Mouse (Mus musculus) intestine, embryonic 14.5 days (tissue): Measurements from ENCODE around the gene Dnajc30. TPM values are rescaled to one million over a fixed set of nuclear protein-coding genes. Genes with fewer than 3 reads are reported as not detected.
A peak's percentile ranks its signal among the peaks of the same experiment; 100 is the strongest.

ENCODE experiments used
- ATAC-seq: fragments of 200-750 bp; cut with Nextera tagmentation; replicated peaks from 2 replicates; pipeline ENCODE4 v1.8.0; 2017; ENCODE audit warnings: low read depth, moderate number of reproducible peaks, moderate TSS enrichment, moderate library complexity; ENCODE audit not compliant: low FRiP score, low TSS enrichment
- DNase-seq: peaks from one replicate; pipeline ENCODE4 v3.0.0-alpha.2; 2018; ENCODE audit warnings: low spot score
- H3K27ac ChIP-seq: fragments of 300-500 bp; sonication (generic); 2 replicates; pipeline ENCODE4 v1.5.1; 2014; ENCODE audit warnings: low read depth, mild to moderate bottlenecking, control low read depth
- H3K27me3 ChIP-seq: fragments of 300-500 bp; sonication (generic); replicated peaks from 2 replicates; pipeline ENCODE4 v1.6.1; 2014; ENCODE audit warnings: low read length, control low read depth; ENCODE audit not compliant: control insufficient read depth, insufficient read depth
- H3K36me3 ChIP-seq: fragments of 300-500 bp; sonication (generic); 2 replicates; pipeline ENCODE4 v1.6.1; 2014; ENCODE audit warnings: low read length, control low read depth; ENCODE audit not compliant: control insufficient read depth, insufficient read depth
- H3K4me1 ChIP-seq: fragments of 300-500 bp; sonication (generic); replicated peaks from 2 replicates; pipeline ENCODE4 v1.6.1; 2014; ENCODE audit warnings: low read length, control low read depth, mixed read lengths; ENCODE audit not compliant: control insufficient read depth, insufficient read depth
- H3K4me2 ChIP-seq: fragments of 300-500 bp; sonication (generic); 2 replicates; pipeline ENCODE4 v1.6.1; 2014; ENCODE audit warnings: low read length
- H3K4me3 ChIP-seq: fragments of 300-500 bp; sonication (generic); 2 replicates; pipeline ENCODE4 v1.5.1; 2014; ENCODE audit warnings: low read depth, low read length, control low read depth, mixed read lengths
- H3K9ac ChIP-seq: fragments of 300-500 bp; sonication (generic); 2 replicates; pipeline ENCODE4 v1.6.1; 2014; ENCODE audit warnings: mild to moderate bottlenecking, low read length
- H3K9me3 ChIP-seq: fragments of 300-500 bp; sonication (generic); 2 replicates; pipeline ENCODE4 v1.6.1; 2016; ENCODE audit warnings: low read length, control low read depth; ENCODE audit not compliant: control insufficient read depth
- WGBS: fragments of 180-500 bp; shearing (Covaris S2); extraction: QIAGEN DNeasy Blood & Tissue Kit; methylation state at CpG from one replicate; pipeline ENCODE4 v1.1.7; 2014; 5-methylcytosine and 5-hydroxymethylcytosine counted together
- polyA plus RNA-seq: library from polyadenylated mRNA; unstranded; fragments of >200 nt; fragmentation: Nextera tagmentation; extraction: Ambion mirVana; gene quantifications from 2 replicates; pipeline ENCODE4 v1.2.1, GENCODE M21; 2014

Gene Dnajc30
- polyA plus RNA-seq, 1 experiment from 2014 or later: 32.5 TPM

DNA sequence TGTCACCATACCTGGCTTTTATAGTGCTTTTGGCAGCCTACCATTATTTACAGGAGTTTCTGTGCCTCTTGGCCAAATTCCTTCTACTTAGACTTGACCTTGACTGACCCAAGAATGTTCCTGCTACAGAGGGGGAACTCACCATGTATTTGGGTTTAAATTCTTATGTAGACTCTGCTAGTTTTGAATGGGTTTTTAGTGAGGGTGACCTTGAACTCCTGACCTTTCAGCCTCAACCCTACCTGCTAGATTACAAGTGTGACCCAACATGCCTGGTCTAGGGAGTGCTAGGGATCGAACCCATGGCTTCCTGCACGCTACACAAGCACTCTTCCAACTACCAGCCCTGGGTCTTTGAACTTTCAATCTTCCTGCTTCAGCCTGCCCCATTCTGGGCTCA lies 8.1 kb downstream of the Dnajc30 start:
- peaks cover 16% of the 10 kb centered on the region for H3K4me1 ChIP-seq
- H3K9ac ChIP-seq: no peak overlapping the region
- DNase-seq (no peak), ATAC-seq (no peak)
- peaks cover 7% of the 10 kb centered on the region for H3K36me3 ChIP-seq
- H3K9me3 ChIP-seq: no peaks in the 10 kb centered on the region
- H3K27me3 ChIP-seq: no peaks in the 10 kb centered on the region
- no peak overlapping the region for H3K4me2 ChIP-seq
- 94% methylated on average over 2 of the region's 2 CpGs for WGBS
- H3K4me3 ChIP-seq: no peak overlapping the region
- no peak overlapping the region for H3K27ac ChIP-seq

DNA sequence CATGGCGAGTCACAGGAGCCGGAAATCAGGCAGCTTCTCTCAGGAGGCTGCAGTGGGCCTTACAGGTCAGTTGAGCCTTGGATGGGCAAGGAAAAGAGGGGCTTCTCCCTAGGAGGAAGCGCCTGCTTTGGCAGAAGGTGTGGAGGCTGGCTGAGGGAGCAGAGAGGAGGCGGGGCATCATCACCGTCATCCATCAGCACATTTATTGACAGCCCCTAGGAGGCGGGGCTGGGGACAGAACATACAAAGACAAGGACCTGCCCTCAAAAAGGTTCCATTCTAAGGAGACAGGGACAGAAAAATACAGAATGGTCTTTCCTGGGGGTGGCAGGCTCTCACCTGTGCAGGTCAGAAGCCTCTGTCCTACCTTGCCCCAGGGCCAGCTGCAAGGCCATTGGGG lies 8.7 kb downstream of the Dnajc30 start:
- no peak for DNase-seq
- Histone ChIP-seq H3K9me3 (no peaks in the 10 kb centered on the region), H3K27me3 (no peaks in the 10 kb centered on the region), H3K9ac (no peak overlapping the region), H3K4me2 (no peak overlapping the region), H3K4me1 (peaks cover 17% of the 10 kb centered on the region), H3K4me3 (no peak overlapping the region), H3K36me3 (peaks cover 7% of the 10 kb centered on the region), H3K27ac (no peak overlapping the region)
- WGBS: 65% methylated on average over 6 of the region's 6 CpGs
- ATAC-seq: no peak

DNA sequence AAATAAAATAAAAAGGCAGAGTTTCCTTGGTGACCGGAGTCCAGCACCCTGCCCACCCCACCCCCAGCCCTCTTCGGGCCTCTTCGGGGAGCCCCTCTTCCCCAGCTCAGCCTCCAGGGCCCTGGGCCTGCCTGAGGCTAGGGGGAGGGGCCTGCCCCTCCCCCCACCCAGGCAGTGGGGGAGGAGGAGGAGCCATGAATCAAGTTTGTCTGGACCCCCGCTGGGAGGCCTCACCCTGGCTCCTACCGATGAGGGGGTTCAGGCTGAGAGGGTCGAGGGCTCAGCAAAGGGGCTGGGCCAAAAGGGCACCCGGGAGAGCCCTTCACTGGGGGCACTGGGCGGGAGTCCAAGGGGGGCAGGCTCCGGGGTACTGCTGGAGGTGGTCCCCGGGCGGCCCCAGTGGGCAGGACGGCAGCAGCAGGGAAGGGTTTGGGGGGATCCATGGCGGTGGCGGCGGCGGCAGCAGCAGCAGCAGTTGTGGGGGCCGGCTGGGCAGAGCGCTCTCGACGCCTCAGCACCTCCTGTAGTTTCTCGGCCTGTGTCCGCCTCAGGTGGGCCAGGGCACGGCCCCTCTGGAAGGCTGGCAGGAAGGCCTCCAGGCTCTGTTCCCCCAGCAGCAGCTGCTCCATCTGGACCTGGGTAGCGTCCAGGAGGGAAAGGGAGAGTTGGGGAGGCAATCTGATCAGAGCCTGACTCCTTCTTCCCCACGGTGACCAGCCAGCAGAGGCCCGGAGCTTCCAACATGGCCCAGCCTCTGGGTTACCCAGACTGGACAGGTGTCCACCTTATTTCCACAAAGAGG lies 9.5 kb downstream of the Dnajc30 start:
- no peak for ATAC-seq
- Histone ChIP-seq H3K27ac (no peak overlapping the region), H3K4me2 (peak overlapping the region; percentile 39), H3K27me3 (no peaks in the 10 kb centered on the region), H3K9ac (0 out of 2 replicates have a peak overlapping the region, but pooled peaks have one; percentile 27), H3K9me3 (no peaks in the 10 kb centered on the region), H3K4me3 (no peak overlapping the region), H3K36me3 (peaks cover 7% of the 10 kb centered on the region), H3K4me1 (peaks cover 17% of the 10 kb centered on the region)
- DNase-seq: no peak
- 24% methylated on average over 25 of the region's 26 CpGs for WGBS

DNA sequence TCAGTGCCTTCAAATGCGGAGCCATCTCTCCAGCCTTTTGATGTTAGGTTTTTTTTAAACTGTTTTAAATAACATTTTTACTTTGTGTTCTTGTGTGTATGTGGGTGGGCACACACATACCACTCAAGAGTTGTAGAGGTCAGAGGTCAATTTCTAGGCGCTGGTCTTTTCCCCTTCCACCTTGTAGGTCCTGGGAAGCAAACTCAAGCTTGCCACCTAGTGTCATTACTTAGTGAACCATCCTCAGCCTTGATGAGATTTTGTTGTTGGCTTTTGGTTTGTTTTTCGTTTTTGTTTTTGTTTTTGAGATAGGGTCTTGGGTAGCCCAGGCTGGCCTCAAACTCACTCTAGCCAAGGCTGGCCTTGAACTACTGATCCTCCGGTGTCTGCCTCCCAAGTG lies 11.7 kb downstream of the Dnajc30 start:
- 62% methylated on average over 4 of the region's 4 CpGs for whole genome bisulfite sequencing
- DNase-seq: no peak

DNA sequence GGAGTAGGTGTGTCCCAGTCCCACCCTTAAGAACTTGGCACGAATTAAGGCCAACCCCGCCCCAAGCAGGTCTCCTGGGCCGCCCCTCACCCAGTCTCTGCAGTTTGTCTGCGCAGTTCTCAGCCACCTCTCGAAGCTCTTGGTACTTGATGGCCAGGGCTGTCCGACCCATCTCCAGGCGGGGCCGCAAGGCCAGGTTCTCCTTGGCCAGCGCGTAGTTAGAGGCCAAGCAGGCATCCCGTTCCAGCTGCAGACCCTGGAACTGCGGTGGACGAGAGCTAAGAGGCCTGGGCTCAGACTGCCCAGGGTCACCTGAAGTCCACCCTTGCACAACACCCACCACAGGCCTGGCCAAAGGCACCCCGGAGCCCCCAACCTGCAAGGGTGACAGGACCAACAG lies 12.4 kb downstream of the Dnajc30 start:
- WGBS: 86% methylated on average over 14 of the region's 14 CpGs
- Histone ChIP-seq H3K4me1 (peaks cover 17% of the 10 kb centered on the region), H3K9ac (no peak overlapping the region), H3K9me3 (no peaks in the 10 kb centered on the region), H3K4me3 (no peak overlapping the region), H3K36me3 (peaks cover 7% of the 10 kb centered on the region), H3K4me2 (no peak overlapping the region), H3K27me3 (0 out of 2 replicates have a peak, but pooled peaks cover 2% of the 10 kb centered on the region), H3K27ac (0 out of 2 replicates have a peak overlapping the region, but pooled peaks have one; percentile 5)
- DNase-seq (no peak), ATAC-seq (no peak)

More for the DNA sequence above, 11.7 kb downstream of the Dnajc30 start:
- Histone ChIP-seq H3K4me1 (peaks cover 17% of the 10 kb centered on the region), H3K4me3 (no peak overlapping the region), H3K36me3 (peaks cover 7% of the 10 kb centered on the region), H3K4me2 (no peak overlapping the region), H3K9ac (no peak overlapping the region), H3K9me3 (no peaks in the 10 kb centered on the region), H3K27ac (no peak overlapping the region), H3K27me3 (0 out of 2 replicates have a peak, but pooled peaks cover 2% of the 10 kb centered on the region)
- no peak for ATAC-seq

DNA sequence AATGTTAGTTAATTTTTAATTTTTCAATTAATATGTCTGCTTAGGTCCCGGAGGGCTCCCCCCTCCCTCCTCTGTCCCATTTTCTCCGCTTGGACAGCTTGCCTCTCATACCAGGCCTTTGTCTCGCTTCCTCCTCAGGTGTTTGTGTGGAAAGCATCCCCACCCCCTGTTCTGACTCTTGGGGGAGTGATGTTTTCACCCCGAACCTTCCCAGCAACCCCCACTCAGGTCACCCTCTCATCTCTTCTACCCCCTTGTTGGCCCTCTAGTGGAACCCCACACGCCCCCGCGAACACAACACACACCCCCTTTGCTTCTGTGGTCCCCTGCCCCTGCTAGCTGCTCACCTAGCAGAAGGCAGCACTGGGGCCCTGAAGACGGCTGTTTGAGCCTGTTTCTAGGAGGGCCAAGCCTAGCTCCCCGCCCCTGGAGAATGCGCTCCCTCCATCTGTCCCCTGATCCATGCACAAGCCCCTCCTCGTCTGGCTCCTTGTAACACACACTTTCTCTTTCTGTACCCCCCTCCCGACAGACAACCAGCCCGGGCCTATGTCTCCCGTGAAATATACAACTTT lies 13.0 kb downstream of the Dnajc30 start:
- ATAC-seq: peak; percentile 13
- Histone ChIP-seq H3K4me1 (peaks cover 17% of the 10 kb centered on the region), H3K9ac (peak overlapping the region; percentile 91), H3K27me3 (0 out of 2 replicates have a peak, but pooled peaks cover 2% of the 10 kb centered on the region), H3K9me3 (no peaks in the 10 kb centered on the region), H3K4me2 (peak overlapping the region; percentile 65), H3K27ac (peak overlapping the region; percentile 5; the same call in 1 of the 2 replicates), H3K36me3 (peaks cover 7% of the 10 kb centered on the region), H3K4me3 (peak overlapping the region; percentile 81)
- DNase-seq: no peak
- 18% methylated on average over 14 of the region's 14 CpGs for WGBS

DNA sequence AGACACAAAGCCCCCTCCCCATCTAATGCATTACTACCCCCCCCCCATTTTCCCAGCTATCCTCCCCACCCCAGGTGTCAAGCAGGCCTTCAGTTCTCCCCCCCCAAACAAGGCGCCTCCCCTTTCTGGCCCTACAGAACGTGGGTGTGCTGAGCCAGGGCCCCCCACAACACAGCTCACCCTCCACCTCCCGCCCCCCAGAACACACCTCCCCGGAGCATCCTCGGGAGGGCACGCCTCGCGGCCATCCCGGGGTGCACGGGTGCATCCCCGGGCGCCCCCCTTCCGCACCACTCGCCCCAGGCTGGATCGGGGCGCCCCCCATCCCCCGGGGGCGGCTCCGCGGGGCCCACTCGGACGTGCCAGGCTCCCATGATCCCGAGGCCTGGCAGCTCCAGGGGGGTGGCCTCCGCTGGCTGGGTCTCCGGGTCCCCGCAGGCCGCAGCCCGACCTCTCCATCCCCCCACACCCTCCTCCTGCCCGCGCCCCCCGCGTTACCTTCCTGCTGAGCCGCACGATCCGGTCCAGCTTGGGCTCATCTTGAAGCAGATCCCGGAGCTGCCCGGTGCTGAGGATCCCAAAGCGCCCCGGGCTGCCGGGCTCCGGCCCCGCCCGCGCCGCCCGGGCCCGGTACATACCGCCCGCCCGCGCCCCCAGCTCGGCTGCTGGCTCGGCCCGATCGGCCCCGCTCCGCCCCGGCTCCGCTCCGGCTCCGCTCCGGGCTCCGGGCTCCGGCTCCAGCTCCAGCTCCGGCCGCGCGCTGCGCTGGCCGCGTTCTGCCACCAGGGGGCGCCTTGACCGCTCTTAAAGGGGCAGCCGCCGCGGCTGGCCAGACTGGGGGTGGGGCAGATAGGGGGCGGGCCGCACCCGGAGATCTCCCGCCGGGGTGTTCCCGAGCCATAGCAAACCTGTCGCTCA lies 13.8 kb downstream of the Dnajc30 start, which contains the start of gene Vps37d:
Gene Vps37d (minus strand): TSS at position 703 of the 918 bp plus-strand sequence.
- peak; percentile 99 for DNase-seq

DNA sequence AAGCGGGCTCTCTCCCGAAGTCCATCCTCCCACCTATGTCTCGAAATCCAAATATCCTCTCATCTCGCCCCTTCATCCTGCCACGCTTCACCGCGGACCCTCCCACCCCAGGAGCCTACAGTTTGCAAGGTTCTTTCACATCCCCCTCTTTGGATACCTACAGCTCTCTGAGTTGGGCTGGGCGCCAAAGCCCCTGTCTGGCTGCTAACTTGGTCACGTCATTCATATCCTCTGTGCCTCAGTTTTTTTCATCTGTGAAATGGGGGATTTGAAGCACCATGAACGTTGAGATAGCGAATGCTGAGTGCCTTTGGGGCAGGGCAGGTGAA lies 14.4 kb downstream of the Dnajc30 start:
- ATAC-seq (no peak), DNase-seq (no peak)
- Histone ChIP-seq H3K9me3 (no peaks in the 10 kb centered on the region), H3K9ac (peak overlapping the region; percentile 91; the same call in 1 of the 2 replicates), H3K4me1 (peaks cover 11% of the 10 kb centered on the region), H3K4me2 (peak overlapping the region; percentile 65), H3K36me3 (peaks cover 7% of the 10 kb centered on the region), H3K27ac (no peak overlapping the region; the same call in 1 of the 2 replicates), H3K4me3 (peak overlapping the region; percentile 81), H3K27me3 (0 out of 2 replicates have a peak, but pooled peaks cover 2% of the 10 kb centered on the region)
- 1% methylated on average over 11 of the region's 11 CpGs for WGBS

More for the DNA sequence above, 13.8 kb downstream of the Dnajc30 start, which contains the start of gene Vps37d:
- peaks cover 7% of the 10 kb centered on the region for H3K36me3 ChIP-seq
- H3K9ac ChIP-seq: peak within 1 kb of the TSS; percentile 91
- H3K9me3 ChIP-seq: no peaks in the 10 kb centered on the region
- peak within 1 kb of the TSS; percentile 81 for H3K4me3 ChIP-seq
- H3K27me3 ChIP-seq: 0 out of 2 replicates have a peak, but pooled peaks cover 2% of the 10 kb centered on the region
- H3K27ac ChIP-seq: peak within 1 kb of the TSS; percentile 73; the same call in 1 of the 2 replicates
- H3K4me1 ChIP-seq: peaks cover 17% of the 10 kb centered on the region
- 1% methylated on average over 78 of the region's 83 CpGs for WGBS
- peak within 1 kb of the TSS; percentile 65 for H3K4me2 ChIP-seq
- ATAC-seq: peak; percentile 86
